Mouse (Mus musculus) gastrocnemius, adult 2 months (tissue): ENCODE measurements around the gene Trip12. TPM values are rescaled to one million over a fixed set of nuclear protein-coding genes. Genes with fewer than 3 reads are reported as not detected.
A peak's percentile ranks its signal among the peaks of the same experiment; 100 is the strongest.

Experiments used
- DNase-seq: peaks from one replicate; pipeline ENCODE4 v3.0.0; 2022
- H3K27ac ChIP-seq: fragments of 200-600 bp; 2 replicates; pipeline ENCODE4 v1.8.1; 2022; ENCODE audit warnings: mild to moderate bottlenecking
- H3K4me3 ChIP-seq: fragments of 200-600 bp; 2 replicates; pipeline ENCODE4 v1.8.1; 2022; ENCODE audit warnings: mild to moderate bottlenecking, moderate library complexity
- CTCF ChIP-seq: fragments of 200-600 bp; IDR thresholded peaks from 2 replicates; pipeline ENCODE4 v1.8.1; 2022; ENCODE audit warnings: antibody characterized with exemption, mild to moderate bottlenecking, moderate library complexity
- intact Hi-C: fragments of 180-260 bp; cut with DNase I; formaldehyde crosslinking; loops from one replicate; pipeline ENCODE4 v1.15.1; 2025
- total RNA-seq, 2 experiments: library from RNA; stranded (reverse); gene quantifications; 2 replicates each; pipeline ENCODE4 v1.2.3; 2021

The Trip12 gene
- total RNA-seq, 2 experiments from 2014 or later = 194 to 206 TPM

GRCm38 (mm10) chr1:84825091-84825490, 15.2 kb downstream of the Trip12 start:
- peak; percentile 39 for DNase-seq
- intact Hi-C loops = no loop called here
- TF ChIP-seq CTCF = no peak
- peak overlapping the region; percentile 81 for H3K27ac ChIP-seq
- H3K4me3 ChIP-seq = 0 out of 2 replicates have a peak overlapping the region, but pooled peaks have one; percentile 6

GRCm38 (mm10) chr1:84817596-84817995, 22.7 kb downstream of the Trip12 start:
- Histone ChIP-seq H3K4me3 (no peak overlapping the region), H3K27ac (no peak overlapping the region)
- no peak for TF ChIP-seq CTCF
- DNase-seq = no peak
- intact Hi-C loops = no loop called here

- no peak for TF ChIP-seq CTCF
- intact Hi-C loops = no loop called here
- Histone ChIP-seq H3K4me3 (no peak overlapping the region), H3K27ac (no peak overlapping the region)
- no peak for DNase-seq
These were observed 36.5 kb downstream of the Trip12 start for GRCm38 (mm10) chr1:84803788-84804187.

- Histone ChIP-seq H3K4me3 (no peak overlapping the region), H3K27ac (no peak overlapping the region)
- DNase-seq = no peak
- no peak for TF ChIP-seq CTCF
- intact Hi-C loops = no loop called here
These were observed 41.1 kb downstream of the Trip12 start for GRCm38 (mm10) chr1:84799166-84799565.

- TF ChIP-seq CTCF = no peak
- DNase-seq = no peak
- Histone ChIP-seq H3K27ac (no peak overlapping the region), H3K4me3 (no peak overlapping the region)
- intact Hi-C loops = no loop called here
These were observed 45.0 kb downstream of the Trip12 start for GRCm38 (mm10) chr1:84795335-84795734.

GRCm38 (mm10) chr1:84791393-84791792, 48.9 kb downstream of the Trip12 start:
- no peak for TF ChIP-seq CTCF
- intact Hi-C loops = no loop called here
- no peak for DNase-seq
- no peak overlapping the region for H3K4me3 ChIP-seq
- H3K27ac ChIP-seq = no peak overlapping the region

GRCm38 (mm10) chr1:84780630-84781029, 59.7 kb downstream of the Trip12 start:
- Histone ChIP-seq H3K27ac (no peak overlapping the region), H3K4me3 (no peak overlapping the region)
- TF ChIP-seq CTCF = no peak
- no peak for DNase-seq
- intact Hi-C loops = no loop called here

GRCm38 (mm10) chr1:84777455-84777854, 62.9 kb downstream of the Trip12 start:
- no peak for TF ChIP-seq CTCF
- intact Hi-C loops = loop anchor here (5.0 kb wide), 1 partner anchor 35 kb away; no protein-coding TSS in a partner anchor
- DNase-seq = no peak

GRCm38 (mm10) chr1:84758843-84759242, 81.5 kb downstream of the Trip12 start:
- H3K27ac ChIP-seq = no peak overlapping the region
- no peak for DNase-seq
- no peak for TF ChIP-seq CTCF
- intact Hi-C loops = no loop called here
- H3K4me3 ChIP-seq = no peak overlapping the region

More at GRCm38 (mm10) chr1:84777455-84777854, 62.9 kb downstream of the Trip12 start:
- H3K4me3 ChIP-seq = no peak overlapping the region
- no peak overlapping the region for H3K27ac ChIP-seq

- no peak for DNase-seq
- no peak for TF ChIP-seq CTCF
- intact Hi-C loops = loop anchor here (5.0 kb wide), 1 partner anchor 35 kb away; no protein-coding TSS in a partner anchor
- Histone ChIP-seq H3K4me3 (no peak overlapping the region), H3K27ac (no peak overlapping the region)
These were observed 98.2 kb downstream of the Trip12 start for GRCm38 (mm10) chr1:84742156-84742555.

GRCm38 (mm10) chr1:84740080-84740479, 100.2 kb downstream of the Trip12 start:
- intact Hi-C loops = loop anchor here (5.0 kb wide), 1 partner anchor 37 kb away; no protein-coding TSS in a partner anchor
- Histone ChIP-seq H3K27ac (no peak overlapping the region), H3K4me3 (no peak overlapping the region)
- no peak for TF ChIP-seq CTCF
- no peak for DNase-seq

- TF ChIP-seq CTCF = no peak
- intact Hi-C loops = loop anchor here (5.0 kb wide), 1 partner anchor 105 kb away; the partner anchor contains the start of gene Trip12
- DNase-seq = no peak
- no peak overlapping the region for H3K4me3 ChIP-seq
- H3K27ac ChIP-seq = no peak overlapping the region
These were observed 103.2 kb downstream of the Trip12 start for GRCm38 (mm10) chr1:84737097-84737496.

GRCm38 (mm10) chr1:84733799-84734198, 106.5 kb downstream of the Trip12 start:
- Histone ChIP-seq H3K4me3 (no peak overlapping the region), H3K27ac (no peak overlapping the region)
- intact Hi-C loops = loop anchor here (5.0 kb wide), 1 partner anchor 149 kb away; no protein-coding TSS in a partner anchor
- peak; percentile 89 for TF ChIP-seq CTCF
- no peak for DNase-seq

- DNase-seq = no peak
- TF ChIP-seq CTCF = no peak
- H3K4me3 ChIP-seq = no peak overlapping the region
- intact Hi-C loops = loop anchor here (5.0 kb wide), 1 partner anchor 151 kb away; no protein-coding TSS in a partner anchor
- H3K27ac ChIP-seq = no peak overlapping the region
These were observed 108.6 kb downstream of the Trip12 start for GRCm38 (mm10) chr1:84731763-84732162.
